Mouse (Mus musculus): ENCODE measurements at regions not wholly inside any gene's neighbourhood (a gene's known extent, or its start where the extent isn't known, plus 50 kb on each side); places are given as distances from the start of the nearest gene placed in this dataset.

DNA sequence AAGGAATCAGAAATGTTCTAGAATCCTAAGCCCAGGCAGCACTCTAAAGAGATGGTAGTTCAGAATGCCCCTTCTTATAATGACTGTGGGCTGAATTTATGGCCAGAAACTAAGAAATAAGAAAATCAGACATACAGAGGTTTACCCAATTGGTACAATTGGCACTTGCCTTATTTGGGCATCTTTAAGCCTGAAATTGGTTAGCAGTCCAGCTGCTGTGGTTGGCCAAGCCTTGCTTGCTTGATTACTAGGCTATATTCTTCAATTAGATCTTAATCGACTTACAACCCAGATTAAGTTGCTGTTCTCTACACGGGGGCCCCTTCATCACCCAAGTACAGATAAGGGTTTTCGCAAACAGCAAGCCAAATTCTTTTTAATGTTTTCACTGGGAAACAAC is 60.1 kb upstream of the Thbs1 start:
- Histone ChIP-seq H3K9ac (ENCODE audit: low read length) (no peak overlapping the region), H3K9me3 (ENCODE audit: control insufficient read depth, low read length) (no peaks in the 10 kb centered on the region), H3K36me3 (ENCODE audit: control insufficient read depth, insufficient read depth, low read length) (no peaks in the 10 kb centered on the region), H3K27ac (replicated peaks; ENCODE audit: low read depth, low read length) (no peak overlapping the region), H3K27me3 (ENCODE audit: control insufficient read depth, insufficient read depth, low read length) (no peaks in the 10 kb centered on the region), H3K4me1 (ENCODE audit: control insufficient read depth, insufficient read depth, low read length) (no peaks in the 10 kb centered on the region), H3K4me3 (ENCODE audit: low read depth, low read length) (no peak overlapping the region), H3K4me2 (ENCODE audit: low read depth, severe bottlenecking) (no peak overlapping the region)
- WGBS, result 92% methylated on average over 3 of the region's 3 CpGs
- DNase-seq (ENCODE audit: low spot score), result no peak
- no peak for ATAC-seq (ENCODE audit: insufficient number of reproducible peaks, low FRiP score, low TSS enrichment, low read depth)

DNA sequence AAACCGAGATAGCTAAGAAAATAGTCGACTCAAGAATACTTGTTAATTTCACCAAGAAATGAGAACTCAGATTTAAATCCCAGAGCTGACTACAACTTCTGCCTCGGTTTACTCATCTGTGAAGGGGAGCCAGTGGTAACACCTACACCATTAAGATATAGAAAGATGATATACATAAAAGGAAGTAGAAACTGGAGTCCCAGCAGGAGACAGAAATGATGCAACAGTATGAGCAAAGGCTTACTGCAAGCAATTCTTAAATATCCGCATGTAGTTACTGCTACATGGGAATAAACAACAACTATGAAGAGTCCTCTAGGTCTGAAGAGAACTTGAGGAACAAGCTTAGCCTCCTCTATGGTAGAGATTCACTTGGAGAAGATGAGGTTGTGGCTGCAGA is 58.2 kb upstream of the Thbs1 start:
- no peaks in the 10 kb centered on the region for H3K27me3 ChIP-seq (ENCODE audit: control insufficient read depth, insufficient read depth, low read length)
- H3K4me1 ChIP-seq (ENCODE audit: control insufficient read depth, insufficient read depth, low read length), result no peaks in the 10 kb centered on the region
- no peaks in the 10 kb centered on the region for H3K36me3 ChIP-seq (ENCODE audit: control insufficient read depth, insufficient read depth, low read length)
- no peak overlapping the region for H3K27ac ChIP-seq (replicated peaks; ENCODE audit: low read depth, low read length)
- WGBS, result 86% methylated on average over 4 of the region's 4 CpGs
- no peak for ATAC-seq (ENCODE audit: insufficient number of reproducible peaks, low FRiP score, low TSS enrichment, low read depth)
- H3K9me3 ChIP-seq (ENCODE audit: control insufficient read depth, low read length), result no peaks in the 10 kb centered on the region
- no peak overlapping the region for H3K4me2 ChIP-seq (ENCODE audit: low read depth, severe bottlenecking)
- H3K4me3 ChIP-seq (ENCODE audit: low read depth, low read length), result no peak overlapping the region
- DNase-seq (ENCODE audit: low spot score), result no peak
- H3K9ac ChIP-seq (ENCODE audit: low read length), result no peak overlapping the region

DNA sequence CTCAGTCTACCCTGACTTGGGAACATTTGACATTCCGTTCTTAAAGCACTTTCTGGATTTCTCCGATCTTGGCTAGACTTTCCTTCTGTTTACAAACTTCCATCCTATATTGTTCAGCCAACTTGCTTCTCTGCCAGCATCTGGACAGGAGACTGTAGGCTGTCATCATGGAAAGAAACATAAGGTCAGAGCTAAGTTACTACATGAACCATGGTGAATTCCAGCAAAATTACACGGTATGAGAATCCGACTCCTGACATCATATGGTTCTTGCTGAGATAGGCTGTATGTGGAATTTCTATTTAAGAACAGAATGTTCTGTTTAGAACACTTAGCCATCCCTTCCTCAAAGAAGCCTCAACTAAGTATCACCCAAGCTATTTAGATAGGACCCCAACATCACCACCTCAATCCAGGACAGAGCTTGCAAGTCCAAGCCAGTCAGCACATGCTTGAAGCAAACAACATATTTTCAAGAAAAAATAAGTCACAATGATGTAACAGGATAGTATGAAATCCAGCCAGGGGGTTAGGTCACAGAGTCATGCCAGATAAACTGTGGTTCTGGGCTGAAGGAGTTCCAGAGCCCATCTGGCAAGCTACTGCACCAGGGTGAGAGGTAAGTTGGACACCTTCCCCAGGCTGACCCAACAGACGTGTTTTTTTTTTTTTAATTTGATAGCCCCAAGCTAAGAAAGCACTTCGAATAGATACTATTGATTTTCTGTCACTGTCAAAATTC is 52.9 kb upstream of the Thbs1 start:
- no peak overlapping the region for H3K27ac ChIP-seq (replicated peaks; ENCODE audit: low read depth, low read length)
- no peaks in the 10 kb centered on the region for H3K9me3 ChIP-seq (ENCODE audit: control insufficient read depth, low read length)
- ATAC-seq (ENCODE audit: insufficient number of reproducible peaks, low FRiP score, low TSS enrichment, low read depth) (no peak), DNase-seq (ENCODE audit: low spot score) (no peak)
- H3K36me3 ChIP-seq (ENCODE audit: control insufficient read depth, insufficient read depth, low read length), result no peaks in the 10 kb centered on the region
- WGBS, result 87% methylated on average over 6 of the region's 6 CpGs
- H3K4me3 ChIP-seq (ENCODE audit: low read depth, low read length), result no peak overlapping the region
- H3K27me3 ChIP-seq (ENCODE audit: control insufficient read depth, insufficient read depth, low read length), result no peaks in the 10 kb centered on the region
- H3K4me1 ChIP-seq (ENCODE audit: control insufficient read depth, insufficient read depth, low read length), result no peaks in the 10 kb centered on the region
- H3K9ac ChIP-seq (ENCODE audit: low read length), result no peak overlapping the region
- H3K4me2 ChIP-seq (ENCODE audit: low read depth, severe bottlenecking), result no peak overlapping the region

DNA sequence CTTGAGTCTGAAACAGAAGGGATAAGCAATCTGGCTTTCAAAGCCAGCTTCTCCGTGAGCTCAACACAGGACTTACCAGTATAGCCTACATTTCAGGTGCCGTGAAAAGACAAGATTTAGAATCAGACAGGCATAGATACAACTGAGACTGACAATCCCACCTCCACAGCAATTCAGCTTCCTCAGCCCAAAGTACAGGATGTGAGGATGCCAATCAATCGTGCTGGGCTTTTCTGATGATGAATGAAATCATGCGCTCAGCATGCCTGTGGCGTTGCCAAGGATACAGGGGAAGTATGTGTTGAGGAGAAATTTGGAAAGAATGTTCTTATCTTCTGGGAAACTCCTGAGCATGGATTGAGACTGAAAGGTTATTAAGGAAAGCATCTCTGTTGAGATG is 50.4 kb upstream of the Thbs1 start:
- DNase-seq (ENCODE audit: low spot score), result no peak
- no peak overlapping the region for H3K27ac ChIP-seq (replicated peaks; ENCODE audit: low read depth, low read length)
- 92% methylated on average over 5 of the region's 5 CpGs for WGBS
- no peak overlapping the region for H3K4me3 ChIP-seq (ENCODE audit: low read depth, low read length)
- no peaks in the 10 kb centered on the region for H3K4me1 ChIP-seq (ENCODE audit: control insufficient read depth, insufficient read depth, low read length)
- H3K4me2 ChIP-seq (ENCODE audit: low read depth, severe bottlenecking), result no peak overlapping the region
- H3K27me3 ChIP-seq (ENCODE audit: control insufficient read depth, insufficient read depth, low read length), result no peaks in the 10 kb centered on the region
- no peak overlapping the region for H3K9ac ChIP-seq (ENCODE audit: low read length)
- no peaks in the 10 kb centered on the region for H3K36me3 ChIP-seq (ENCODE audit: control insufficient read depth, insufficient read depth, low read length)
- no peaks in the 10 kb centered on the region for H3K9me3 ChIP-seq (ENCODE audit: control insufficient read depth, low read length)
- ATAC-seq (ENCODE audit: insufficient number of reproducible peaks, low FRiP score, low TSS enrichment, low read depth), result no peak
